Mouse (Mus musculus): Measurements from ENCODE around the gene Olfr1039.

DNA sequence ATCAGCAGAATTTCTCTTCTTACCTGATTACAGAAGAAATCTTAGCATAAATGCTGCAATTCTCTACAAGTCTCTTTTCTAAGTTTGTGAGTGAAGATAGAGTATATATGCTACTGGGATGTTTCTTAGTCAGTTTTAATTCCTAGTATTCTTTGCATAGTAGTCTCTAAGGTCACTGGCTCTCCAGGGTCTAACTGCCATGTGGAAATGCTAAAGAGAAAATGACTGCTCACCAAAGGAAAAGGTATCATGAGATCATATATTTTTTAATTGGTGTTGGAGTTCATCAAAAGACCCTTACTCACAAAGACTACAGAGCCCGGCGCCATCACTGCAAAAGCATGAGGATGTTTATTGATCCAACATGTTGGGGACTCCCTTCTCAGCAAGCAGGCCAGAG lies 48.4 kb downstream of the Olfr1039 start, which contains the start of gene Olfr1037:
- TF ChIP-seq CTCF (IDR thresholded peaks at IDR 0.05; ENCODE audit: control insufficient read depth, insufficient read depth, low read length) (no peak), POLR2A (IDR thresholded peaks at IDR 0.05; ENCODE audit: borderline replicate concordance, control insufficient read depth, low read depth, low read length) (no peak)

Measured in bone marrow, adult 2 months (tissue).